Mouse (Mus musculus) stomach, adult 2 months (tissue): ENCODE results near the gene Impad1. TPM values are rescaled to one million over a fixed set of nuclear protein-coding genes. Genes with fewer than 3 reads are reported as not detected.

Source experiments
- polyA plus RNA-seq: library from polyadenylated mRNA; depleted of rRNA; stranded (reverse); fragments of >200 nt; gene quantifications from 2 replicates; pipeline ENCODE4 v1.2.3, GENCODE M21; 2012; rRNA removed

Gene Impad1
- polyA plus RNA-seq, result 2.9 TPM in 2 replicates

DNA sequence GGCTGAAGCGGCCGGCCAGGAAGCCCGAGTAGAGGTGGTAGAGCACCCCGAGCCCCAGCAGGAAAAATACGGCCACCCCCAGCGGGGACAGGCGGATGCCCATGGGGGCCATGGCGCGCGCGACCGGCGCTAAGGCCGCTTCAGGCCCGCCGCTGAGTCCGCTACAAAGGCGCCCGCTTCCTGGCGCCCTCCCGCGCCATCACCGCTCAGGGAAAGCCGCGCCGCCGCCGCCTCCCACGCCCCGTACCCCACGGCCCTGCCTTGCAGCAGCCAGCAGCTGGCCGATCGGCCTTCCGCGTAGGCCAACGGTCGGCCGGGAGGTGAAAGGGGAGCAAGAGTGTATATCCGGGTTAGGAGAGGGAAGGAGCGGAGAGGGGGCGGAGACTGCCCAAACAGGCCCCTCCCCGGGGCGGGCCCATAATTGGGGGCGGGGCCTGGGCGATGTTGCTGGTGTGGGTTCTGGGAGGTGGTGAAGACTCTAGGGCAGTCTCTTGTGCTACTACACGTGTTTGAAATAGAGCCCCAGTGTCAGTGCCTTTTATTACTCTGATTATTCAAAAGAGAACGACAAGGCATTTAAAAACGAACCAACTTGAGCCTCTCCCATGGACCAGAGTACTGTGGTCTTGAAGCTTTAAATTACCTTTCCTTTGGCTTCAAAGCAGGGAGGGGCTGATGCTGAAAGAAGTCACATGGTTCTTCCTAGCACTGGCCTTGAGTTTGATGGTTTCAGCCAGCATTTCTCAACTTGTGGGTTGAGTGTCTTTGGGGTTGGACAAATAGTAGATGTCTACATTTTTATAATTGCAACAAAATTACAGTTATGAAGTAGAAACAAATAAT is at the start of gene Impad1:
TSS of gene Impad1 (minus strand) at position 364 of the 843 bp plus-strand sequence.

